ENCODE assay signal across 19 mouse cellular contexts in genomic region chr2:169787381-169787780, GRCm38 (mm10).
DNase-seq lines count a peak whose midpoint lies in the region; ATAC-seq and TF ChIP-seq lines count a peak whose summit lies in the region.
"Had no signal": no experiment of that assay in that cellular context is flagged by ENCODE, and none has a peak within 500 bp of the region (broad histone marks: within the 10 kb centered on the region; RNA-seq: fewer than 3 reads in every experiment).

No protein-coding gene starts in this region.

- H3K27ac ChIP-seq in hindbrain, embryonic 14.5 days: peak overlapping the region; percentile 27
- no peak overlapping the region for H3K27ac ChIP-seq in hindbrain, embryonic 11.5 days (ENCODE audit: low read depth, low read length)
- peak overlapping the region; percentile 54 for H3K27ac ChIP-seq in testis, adult 2 months (ENCODE audit: control insufficient read depth, insufficient read depth, low read depth, low read length)
- H3K27ac ChIP-seq: heart, embryonic 13.5 days; hindbrain, embryonic 15.5 days; kidney, embryonic 15.5 days; liver, embryonic 13.5 days had no signal

- no peak for TF ChIP-seq POLR2A in testis, adult 2 months (IDR thresholded peaks at IDR 0.05; ENCODE audit: control insufficient read depth, low read depth, low read length)

- no peaks in the 10 kb centered on the region for H3K9me3 ChIP-seq in hindbrain, embryonic 14.5 days (ENCODE audit: control insufficient read depth, low read length)
- no peaks in the 10 kb centered on the region for H3K9me3 ChIP-seq in hindbrain, embryonic 11.5 days (ENCODE audit: control insufficient read depth, low read length)
- H3K9me3 ChIP-seq: heart, embryonic 13.5 days; hindbrain, embryonic 15.5 days; kidney, embryonic 15.5 days; liver, embryonic 13.5 days had no signal

- H3K9ac ChIP-seq in hindbrain, embryonic 14.5 days: no peak overlapping the region
- H3K9ac ChIP-seq in hindbrain, embryonic 11.5 days (ENCODE audit: low read depth, low read length): no peak overlapping the region
- H3K9ac ChIP-seq: heart, embryonic 13.5 days; hindbrain, embryonic 15.5 days; kidney, embryonic 15.5 days; liver, embryonic 13.5 days had no signal

- no peak overlapping the region for H3K4me3 ChIP-seq in hindbrain, embryonic 14.5 days (replicated peaks; ENCODE audit: low read length)
- H3K4me3 ChIP-seq in hindbrain, embryonic 11.5 days (ENCODE audit: low read depth, low read length): no peak overlapping the region
- H3K4me3 ChIP-seq in testis, adult 2 months (ENCODE audit: control insufficient read depth, low read depth, low read length): no peak overlapping the region
- H3K4me3 ChIP-seq: heart, embryonic 13.5 days; hindbrain, embryonic 15.5 days; kidney, embryonic 15.5 days; liver, embryonic 13.5 days had no signal

- DNase-seq in gastrocnemius, postnatal 25 days: peak; percentile 22
- DNase-seq in gastrocnemius, postnatal 14 days: no peak
- DNase-seq in hindbrain, embryonic 14.5 days (ENCODE audit: low spot score): no peak
- DNase-seq in hindbrain, embryonic 11.5 days (ENCODE audit: low spot score): no peak
- DNase-seq in testis, postnatal 10 days (ENCODE audit: low spot score): no peak
- DNase-seq in skeletal muscle tissue, adult 2 months (ENCODE audit: low read depth, low spot score): peak; percentile 47
- DNase-seq in layer of hippocampus, postnatal 25 days (ENCODE audit: extremely low spot score in 1 of 2, low spot score in 1 of 2): no peak
- DNase-seq: cerebellum, adult 18-20 months; cerebellum, postnatal 25 days; layer of hippocampus, adult 9-11 months; liver, embryonic 13.5 days; right cerebral cortex, postnatal 14 days; thymus, adult 2 months had no signal

- no peak overlapping the region for H3K4me2 ChIP-seq in hindbrain, embryonic 14.5 days (replicated peaks)
- no peak overlapping the region for H3K4me2 ChIP-seq in hindbrain, embryonic 11.5 days (replicated peaks; ENCODE audit: low read depth, low read length)
- H3K4me2 ChIP-seq: heart, embryonic 13.5 days; hindbrain, embryonic 15.5 days; kidney, embryonic 15.5 days; liver, embryonic 13.5 days; midbrain, embryonic 11.5 days had no signal

- intact Hi-C loops in gastrocnemius, postnatal 14 days (cut with DNase I; ENCODE audit: low total_unique reads): no loop called here

- H3K36me3 ChIP-seq in hindbrain, embryonic 14.5 days (replicated peaks; ENCODE audit: control insufficient read depth, insufficient read depth): no peaks in the 10 kb centered on the region
- no peaks in the 10 kb centered on the region for H3K36me3 ChIP-seq in hindbrain, embryonic 11.5 days (ENCODE audit: control insufficient read depth, insufficient read depth, low read length)
- no peaks in the 10 kb centered on the region for H3K36me3 ChIP-seq in testis, adult 2 months (ENCODE audit: control insufficient read depth, insufficient read depth, low read length)
- H3K36me3 ChIP-seq: heart, embryonic 13.5 days; hindbrain, embryonic 15.5 days; kidney, embryonic 15.5 days; liver, embryonic 13.5 days had no signal

- ATAC-seq in hindbrain, embryonic 14.5 days (ENCODE audit: low FRiP score): no peak
- no peak for ATAC-seq in hindbrain, embryonic 11.5 days (ENCODE audit: low FRiP score)
- ATAC-seq: intestine, postnatal 0 days had no signal

- no peak for TF ChIP-seq CTCF in testis, adult 2 months (IDR thresholded peaks at IDR 0.05; ENCODE audit: control insufficient read depth, insufficient read depth, insufficient replicate concordance, low read depth, low read length)

- peaks cover 18% of the 10 kb centered on the region for H3K4me1 ChIP-seq in hindbrain, embryonic 14.5 days (replicated peaks; ENCODE audit: control insufficient read depth, insufficient read depth, low read length)
- H3K4me1 ChIP-seq in hindbrain, embryonic 11.5 days (replicated peaks; ENCODE audit: control insufficient read depth, insufficient read depth, low read length): no peaks in the 10 kb centered on the region
- peaks cover 12% of the 10 kb centered on the region for H3K4me1 ChIP-seq in testis, adult 2 months (ENCODE audit: control insufficient read depth, insufficient read depth, low read length)

- no peaks in the 10 kb centered on the region for H3K27me3 ChIP-seq in hindbrain, embryonic 14.5 days (ENCODE audit: control insufficient read depth, insufficient read depth, low read length)
- no peaks in the 10 kb centered on the region for H3K27me3 ChIP-seq in hindbrain, embryonic 11.5 days (ENCODE audit: control insufficient read depth, insufficient read depth, low read length)
- no peaks in the 10 kb centered on the region for H3K27me3 ChIP-seq in testis, adult 2 months (ENCODE audit: control insufficient read depth, insufficient read depth, low read length)
- H3K27me3 ChIP-seq: hindbrain, embryonic 15.5 days; kidney, embryonic 15.5 days; liver, embryonic 13.5 days had no signal

- 70% methylated on average over 5 of the region's 5 CpGs for WGBS in hindbrain, embryonic 14.5 days
- 83% methylated on average over 5 of the region's 5 CpGs for WGBS in hindbrain, embryonic 11.5 days

Comparison
In these comparisons a context has a peak if more than half of its experiments do, and no peak if none do; other contexts are left out.
1. DNase-seq: peak in gastrocnemius, postnatal 25 days (single experiment) and skeletal muscle tissue, adult 2 months (single experiment); none in gastrocnemius, postnatal 14 days (single experiment), hindbrain, embryonic 14.5 days (single experiment), hindbrain, embryonic 11.5 days (single experiment), testis, postnatal 10 days (single experiment) and layer of hippocampus, postnatal 25 days (0 of 2).